Mouse (Mus musculus) adrenal gland, adult 2 months (tissue): ENCODE data around the gene A4galt. TPM values are rescaled to one million over a fixed set of nuclear protein-coding genes. Genes with fewer than 3 reads are reported as not detected.

Experiments
- DNase-seq: peaks from one replicate; pipeline ENCODE4 v3.0.0; 2021
- polyA plus RNA-seq: library from polyadenylated mRNA; depleted of rRNA; stranded (reverse); fragments of >200 nt; gene quantifications from 2 replicates; pipeline ENCODE4 v1.2.3, GENCODE M21; 2012
- total RNA-seq, 2 experiments: library from RNA; stranded (reverse); gene quantifications; 2 replicates each; pipeline ENCODE4 v1.2.3; 2021

Gene A4galt
- total and polyA plus RNA-seq, 3 experiments = 8.3 to 14.2 (median 8.8) TPM

DNA sequence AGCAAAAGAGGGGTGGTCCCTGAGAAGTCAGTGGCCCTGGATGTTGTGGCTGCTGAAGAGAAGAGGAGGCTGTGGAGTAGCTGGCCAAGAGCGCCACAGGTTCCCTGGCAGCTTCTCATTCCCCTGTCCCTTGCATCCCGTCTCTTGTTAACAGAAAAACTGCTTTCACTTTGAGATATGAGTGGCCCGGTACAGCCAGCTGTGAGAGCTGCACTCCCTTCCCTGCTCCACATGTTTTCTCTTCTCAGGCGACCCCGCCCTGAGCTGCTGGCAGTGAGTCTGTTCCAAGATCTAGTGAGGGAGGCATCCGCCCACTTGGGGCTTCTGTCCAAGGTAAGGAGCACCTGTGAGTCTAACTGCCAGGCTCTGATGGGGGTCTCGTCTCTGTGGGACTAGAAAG is 16.9 kb upstream of the A4galt start:
- peak; percentile 30 for DNase-seq

DNA sequence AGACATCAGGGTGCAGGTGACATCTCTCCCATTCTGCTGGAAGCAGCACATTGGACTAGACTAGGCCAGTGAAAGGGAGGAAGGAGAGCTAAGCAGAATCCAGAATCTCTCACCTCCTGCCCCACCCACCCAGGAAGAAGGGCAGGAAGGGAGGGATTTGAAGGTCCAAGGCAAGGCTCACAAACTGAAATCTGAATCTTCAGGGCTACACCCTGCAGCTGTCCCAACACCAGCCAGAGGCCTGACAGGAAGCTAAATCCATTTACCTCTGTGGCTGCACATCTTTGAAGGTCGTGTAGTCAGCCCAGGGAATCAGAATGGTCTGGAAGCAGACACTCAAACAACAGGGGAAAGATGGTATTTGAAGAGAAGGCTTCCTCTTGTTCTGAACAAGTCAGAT is 13.7 kb upstream of the A4galt start:
- no peak for DNase-seq

DNA sequence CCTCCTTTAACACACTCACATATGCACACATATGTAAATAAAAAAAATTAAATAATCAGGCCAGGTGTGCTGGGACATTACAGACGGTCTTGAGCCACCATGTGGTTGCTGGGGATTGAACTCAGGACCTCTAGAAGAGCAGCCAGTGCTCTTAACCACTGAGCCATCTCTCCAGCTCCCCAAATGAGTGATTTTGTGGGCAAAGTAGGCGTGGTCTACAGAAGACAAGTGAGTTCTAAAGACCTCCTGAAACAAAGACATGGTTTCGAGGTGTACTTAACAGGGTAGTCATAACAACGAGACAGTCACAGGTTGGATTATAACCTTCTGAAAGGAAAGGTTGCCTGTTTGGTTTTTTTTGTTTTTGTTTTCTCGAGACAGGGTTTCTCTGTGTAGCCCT is 11.8 kb upstream of the A4galt start:
- no peak for DNase-seq

DNA sequence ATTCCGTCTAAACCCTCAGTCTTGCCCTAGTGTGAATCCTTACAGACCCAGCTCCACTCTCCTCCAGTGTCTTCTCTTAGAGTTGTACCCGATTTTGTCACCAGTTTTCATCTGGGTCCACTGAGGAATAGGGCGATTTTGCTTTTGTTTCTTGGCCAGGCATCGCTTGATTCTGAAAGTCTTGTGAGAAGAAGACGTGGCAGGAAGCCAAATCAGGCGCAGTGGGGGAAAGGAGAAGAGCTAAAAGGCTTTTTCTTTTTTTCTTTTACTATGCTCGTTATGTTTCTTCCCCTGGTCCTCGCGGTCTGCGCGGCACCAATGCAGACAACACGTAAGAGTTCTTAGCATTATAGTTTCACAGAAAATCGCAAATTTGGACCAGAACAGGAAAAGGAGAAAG is 6.3 kb upstream of the A4galt start:
- DNase-seq = no peak

DNA sequence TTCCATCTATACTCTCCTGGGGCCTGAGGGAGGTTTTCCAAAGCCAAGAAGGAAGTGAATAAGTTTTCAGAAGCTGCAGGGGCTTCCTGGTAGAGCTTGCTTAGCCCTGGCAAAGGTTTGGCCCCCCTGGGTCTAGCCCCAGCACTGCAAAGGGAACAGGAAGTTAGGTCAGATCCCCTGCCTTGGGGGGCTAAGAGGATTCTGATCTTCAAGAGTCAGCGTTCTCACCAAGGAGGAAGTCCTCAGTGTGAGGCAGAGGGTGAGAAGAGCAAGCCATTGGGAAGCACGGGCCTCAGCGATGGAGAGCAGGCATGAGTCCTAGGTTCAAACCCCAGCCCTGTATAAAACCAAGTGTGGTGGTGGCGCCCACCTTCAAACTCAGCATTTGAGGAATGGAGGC is 4.9 kb upstream of the A4galt start:
- DNase-seq = no peak

DNA sequence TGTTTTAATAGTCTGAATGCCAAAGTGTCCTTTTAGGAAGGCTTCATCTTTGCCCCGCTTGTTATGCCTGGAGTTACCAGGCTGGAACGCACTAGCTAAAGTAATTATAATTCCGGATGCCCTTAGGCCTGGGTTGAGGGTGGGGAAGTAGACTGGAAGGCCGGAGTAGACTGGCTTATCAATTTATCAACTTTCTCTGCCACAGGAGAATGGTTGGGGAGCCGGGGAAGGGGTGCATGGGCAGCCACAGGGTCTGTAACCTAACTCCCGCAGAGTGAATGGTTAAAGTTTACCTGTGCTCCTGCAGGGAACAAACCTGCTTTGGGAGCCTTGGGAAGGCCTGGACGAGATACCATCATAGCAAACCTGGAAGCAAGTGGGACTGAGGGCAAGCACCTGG is 4.4 kb upstream of the A4galt start:
- DNase-seq = no peak

DNA sequence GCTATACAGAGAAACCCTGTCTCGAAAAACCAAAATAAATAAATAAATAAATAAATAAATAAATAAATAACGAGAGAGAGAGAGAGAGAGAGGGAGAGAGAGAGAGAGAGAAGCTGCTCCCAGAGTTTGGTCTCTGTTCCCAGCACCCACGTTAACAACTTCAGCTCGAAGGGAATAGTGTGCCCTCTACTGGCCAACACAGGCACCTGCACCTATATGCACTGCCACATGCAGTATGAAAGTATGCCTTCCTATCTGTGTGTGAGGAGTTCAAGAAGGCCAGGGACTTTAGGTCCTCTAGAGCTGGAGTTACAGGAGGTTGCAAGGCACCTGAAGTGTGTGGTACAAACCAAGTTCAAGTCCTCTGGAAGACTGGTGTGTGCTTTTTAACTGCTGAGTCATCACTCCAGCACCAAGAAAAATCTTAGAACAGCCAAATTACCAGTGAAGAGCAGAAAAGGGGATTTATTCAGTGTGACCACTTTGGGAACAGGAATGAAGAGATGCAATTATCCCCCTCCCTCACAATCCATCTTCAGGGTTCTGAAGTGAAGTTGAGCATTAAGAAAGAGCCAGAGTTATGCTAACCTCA is 3.7 kb upstream of the A4galt start:
- no peak for DNase-seq

DNA sequence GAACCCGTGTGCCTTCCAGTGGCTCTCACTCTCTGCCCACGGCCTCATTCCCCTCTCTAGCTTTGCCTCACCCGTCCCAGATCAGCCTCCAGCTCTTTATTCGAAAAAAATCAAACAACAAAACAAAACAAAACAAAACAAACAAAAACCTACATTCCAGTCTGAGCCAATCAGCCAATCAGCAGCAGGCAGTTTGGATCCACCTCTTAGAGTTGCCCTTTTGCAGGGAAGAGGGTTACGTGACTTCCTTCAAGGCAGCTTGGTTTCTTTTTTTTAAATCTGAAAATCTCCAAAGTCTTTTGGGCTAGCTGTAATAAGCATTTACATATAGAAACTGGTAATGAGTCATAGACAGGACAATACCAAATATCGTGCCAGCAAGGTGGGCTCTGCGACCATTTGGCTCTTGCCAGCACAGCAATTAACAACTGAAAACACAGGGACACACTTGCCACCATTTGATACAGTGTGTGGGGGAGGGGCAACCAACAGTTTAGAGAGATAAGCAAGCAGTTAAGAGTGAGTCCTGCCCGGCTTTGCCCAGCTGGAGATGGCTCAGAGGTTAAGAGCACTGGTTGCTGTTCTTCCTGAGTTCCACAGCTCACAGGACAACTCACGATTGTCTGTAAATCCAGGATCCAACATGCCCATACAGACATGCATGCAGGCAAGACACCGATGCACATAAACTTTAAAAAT is 2.9 kb upstream of the A4galt start:
- no peak for DNase-seq

DNA sequence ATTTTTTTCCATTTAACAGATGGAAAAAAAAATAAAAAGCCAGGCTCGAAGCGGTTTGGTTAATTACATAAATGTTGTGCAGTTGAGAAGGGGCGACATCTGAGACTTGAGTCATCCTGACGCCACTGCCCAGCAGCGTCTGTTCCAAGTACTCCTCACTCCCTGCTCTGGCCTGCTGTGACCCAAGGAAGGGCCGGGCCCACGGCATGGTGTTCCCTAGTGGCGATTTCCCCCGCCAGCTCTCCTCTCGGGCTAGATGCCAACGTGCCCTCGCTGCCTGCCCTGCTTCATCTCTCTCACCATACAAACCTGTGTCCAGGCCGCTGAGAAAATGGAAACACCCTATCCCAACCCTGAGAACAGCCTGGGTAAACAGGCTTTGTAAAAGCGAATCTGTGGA is 486 bp upstream of the A4galt start:
- peak; percentile 27 for DNase-seq

DNA sequence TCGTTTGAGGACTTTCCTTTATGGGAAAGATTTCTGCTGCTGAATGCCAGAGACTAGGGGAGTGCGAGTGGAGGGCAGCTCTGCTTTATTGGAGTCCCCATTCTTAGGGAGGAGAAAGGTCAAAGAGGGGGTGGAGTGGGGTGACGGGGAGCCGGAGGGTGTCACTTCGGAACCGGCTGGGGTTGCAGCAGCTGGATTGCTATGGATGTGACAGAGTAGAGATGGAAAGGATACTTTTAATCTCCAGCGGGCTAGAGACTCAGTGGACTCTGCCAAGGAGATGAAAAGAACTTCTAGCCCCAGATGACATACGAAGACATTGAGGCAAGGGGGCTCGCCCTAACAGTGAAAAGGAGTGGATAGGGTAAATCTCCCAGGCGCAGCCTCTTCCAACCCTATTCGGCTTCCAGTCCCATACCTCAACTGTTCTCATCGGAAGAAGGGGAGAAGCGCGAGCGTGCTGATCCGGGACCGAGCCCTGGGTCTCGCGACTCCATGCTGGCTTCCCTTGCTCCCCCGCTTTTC is 861 bp downstream of the A4galt start:
- DNase-seq = no peak

DNA sequence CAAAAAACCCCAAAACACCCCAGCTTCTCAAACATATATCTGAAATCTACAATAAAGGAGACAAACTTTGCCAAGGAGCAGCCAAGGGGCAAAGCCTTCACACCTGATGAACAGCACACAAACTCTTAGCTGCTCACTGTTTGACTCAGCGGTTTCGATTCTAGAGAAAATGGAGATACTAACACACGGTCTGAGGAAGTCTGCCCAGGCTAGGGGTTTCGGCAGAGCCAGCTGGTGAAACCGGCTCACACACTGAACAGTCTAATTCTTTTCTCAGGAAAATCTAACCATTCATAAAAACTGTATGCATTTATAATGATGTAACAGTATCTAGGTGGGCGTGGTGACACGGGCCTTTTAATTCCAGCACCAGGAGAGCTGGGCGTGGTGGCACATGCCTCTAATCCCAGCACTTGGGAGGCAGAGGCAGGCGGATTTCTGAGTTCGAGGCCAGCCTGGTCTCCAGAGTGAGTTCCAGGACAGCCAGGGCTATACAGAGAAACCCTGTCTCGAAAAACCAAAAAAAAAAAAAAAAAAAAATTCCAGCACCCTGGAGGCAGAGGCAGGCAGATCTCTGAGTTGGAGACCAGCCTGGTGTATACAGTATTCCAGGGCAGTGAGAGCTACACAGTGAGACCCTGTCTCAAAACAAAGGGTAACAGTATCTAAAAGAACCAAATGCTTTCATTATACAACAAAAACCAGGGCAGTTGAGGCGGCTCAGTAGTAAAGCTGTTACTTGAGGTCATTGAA is 1.9 kb downstream of the A4galt start:
- DNase-seq = no peak

DNA sequence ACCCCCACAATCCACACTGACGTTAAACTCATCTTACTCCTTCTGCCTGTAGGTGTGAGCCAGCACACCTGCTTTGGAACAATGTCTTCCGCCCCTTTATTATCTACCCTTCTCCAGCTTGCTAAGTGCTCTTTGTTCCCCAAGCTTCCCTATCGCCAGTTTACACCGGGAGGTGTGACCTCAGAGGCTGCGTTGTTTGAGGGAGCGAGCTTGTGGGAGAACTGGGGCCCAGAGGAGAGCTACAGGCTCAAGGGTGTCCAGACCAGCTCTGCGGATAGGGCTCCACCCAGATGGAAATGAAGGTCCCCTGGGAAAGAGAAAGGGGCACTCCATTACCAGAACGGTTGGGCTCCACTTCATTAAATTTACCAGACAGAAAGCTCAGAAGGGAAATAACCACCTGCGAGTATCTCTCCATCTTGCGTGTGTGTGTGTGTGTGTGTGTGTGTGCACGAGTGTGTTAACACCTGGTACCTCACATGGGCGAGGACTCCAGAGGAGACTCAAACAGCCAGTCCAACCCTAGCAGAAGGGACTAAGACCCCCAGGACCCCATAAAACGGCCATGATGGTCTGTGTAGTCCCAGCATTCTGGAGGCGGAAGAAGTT is 3.2 kb downstream of the A4galt start:
- DNase-seq = no peak

DNA sequence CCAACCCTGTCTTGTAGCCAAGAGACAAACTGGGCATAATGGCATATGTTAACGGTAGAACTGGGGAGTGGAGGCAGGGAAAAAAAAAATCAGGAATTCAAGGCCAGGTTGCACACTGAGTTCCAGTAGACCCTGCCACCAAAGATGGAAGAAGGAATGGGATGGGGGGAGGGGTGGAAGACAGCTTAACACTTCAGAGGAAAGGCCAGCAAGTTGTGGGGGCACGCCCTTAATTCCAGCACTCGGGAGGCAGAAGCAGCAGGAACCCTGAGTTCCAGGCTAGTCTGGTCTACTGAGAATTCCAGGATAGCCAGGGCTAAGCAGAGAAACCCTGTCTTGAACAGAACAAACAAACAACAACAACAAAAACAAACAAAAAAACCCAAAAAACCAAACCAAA is 7.2 kb downstream of the A4galt start:
- no peak for DNase-seq

DNA sequence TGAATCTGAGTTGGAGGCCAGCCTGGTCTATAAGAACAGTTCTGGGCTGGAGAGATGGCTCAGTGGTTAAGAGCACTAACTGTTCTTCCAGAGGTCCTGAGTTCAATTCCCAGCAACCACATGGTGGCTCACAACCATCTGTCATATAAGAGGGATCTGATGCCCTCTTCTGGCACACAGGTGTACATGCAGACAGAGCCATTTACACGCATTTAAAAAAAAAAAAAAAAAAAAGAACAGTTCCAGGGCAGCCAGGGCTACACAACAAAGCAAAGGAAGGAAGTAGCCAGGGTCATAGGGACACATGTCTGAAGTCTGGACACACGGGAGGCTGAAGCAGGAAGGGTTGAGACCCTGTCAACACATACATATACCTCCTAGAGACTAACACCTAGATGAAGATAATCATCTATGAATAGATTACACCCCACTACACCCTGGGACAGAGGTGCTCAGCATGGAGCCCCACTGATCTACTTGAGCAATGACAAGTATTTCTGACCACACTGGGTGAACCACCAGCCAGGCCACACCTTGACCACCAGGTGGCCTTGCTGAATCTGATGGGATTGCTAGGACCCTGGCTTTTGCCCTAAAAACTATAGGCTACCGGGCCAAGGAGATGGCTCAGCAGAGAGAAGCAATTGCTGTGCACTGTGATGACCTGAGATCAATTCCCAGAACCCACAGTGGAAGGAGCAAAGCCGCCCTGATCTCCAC is 9.5 kb downstream of the A4galt start:
- no peak for DNase-seq

DNA sequence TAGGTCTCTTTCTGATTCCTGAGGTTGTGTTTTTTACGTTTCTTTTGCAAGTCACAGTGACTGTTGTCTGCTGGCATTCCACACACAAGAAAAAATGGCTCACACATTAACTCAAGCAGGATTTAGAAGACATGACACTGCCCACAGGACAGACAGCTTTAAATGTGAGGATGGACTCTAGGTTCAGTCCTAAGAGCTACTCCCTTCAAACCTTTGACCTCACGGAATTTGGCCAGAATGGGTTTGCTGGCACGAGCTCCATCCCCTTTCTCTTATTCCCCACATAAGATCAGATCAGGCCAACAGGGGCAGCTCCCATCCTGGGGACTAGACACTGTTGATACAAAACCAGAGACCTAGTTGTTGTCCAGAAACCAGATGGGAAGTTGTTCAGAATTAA is 10.1 kb downstream of the A4galt start:
- DNase-seq = no peak

DNA sequence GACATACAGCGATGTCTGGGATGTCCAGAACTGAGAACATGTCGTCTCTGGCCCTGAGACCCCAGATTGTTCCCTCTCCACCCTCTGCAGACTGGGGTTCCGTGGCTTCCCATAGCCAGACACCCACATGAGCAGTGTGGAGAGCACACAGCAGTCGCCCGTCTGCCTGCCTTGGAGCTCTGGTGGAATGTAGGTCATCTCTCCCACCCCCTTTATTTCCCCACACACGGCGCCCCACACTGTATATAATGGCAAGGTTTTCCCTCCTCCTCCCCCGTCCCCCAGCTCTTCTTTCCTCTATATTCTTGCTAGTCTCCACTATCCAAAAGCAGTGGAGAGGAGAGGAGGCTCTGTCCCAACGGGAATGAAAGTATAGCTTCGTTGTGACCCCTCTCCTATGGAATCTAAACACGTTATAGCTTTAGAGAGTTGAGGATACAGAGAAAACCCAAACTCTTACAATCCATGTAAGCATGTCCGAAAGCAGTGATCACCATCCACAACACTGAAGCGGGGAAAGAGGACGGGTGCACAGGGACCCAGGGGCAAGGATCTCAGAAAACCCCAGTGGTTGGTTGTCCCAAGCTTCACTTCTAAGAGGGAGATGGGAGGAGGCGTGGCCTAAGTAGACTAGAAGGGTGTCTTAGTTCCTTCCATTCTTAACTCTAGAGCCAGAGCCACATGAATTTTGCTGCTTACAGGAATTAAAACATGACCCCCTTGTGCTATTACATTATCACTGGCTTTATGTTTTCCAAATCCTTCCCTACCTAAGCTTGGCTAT is 13.9 kb downstream of the A4galt start:
- DNase-seq = no peak

DNA sequence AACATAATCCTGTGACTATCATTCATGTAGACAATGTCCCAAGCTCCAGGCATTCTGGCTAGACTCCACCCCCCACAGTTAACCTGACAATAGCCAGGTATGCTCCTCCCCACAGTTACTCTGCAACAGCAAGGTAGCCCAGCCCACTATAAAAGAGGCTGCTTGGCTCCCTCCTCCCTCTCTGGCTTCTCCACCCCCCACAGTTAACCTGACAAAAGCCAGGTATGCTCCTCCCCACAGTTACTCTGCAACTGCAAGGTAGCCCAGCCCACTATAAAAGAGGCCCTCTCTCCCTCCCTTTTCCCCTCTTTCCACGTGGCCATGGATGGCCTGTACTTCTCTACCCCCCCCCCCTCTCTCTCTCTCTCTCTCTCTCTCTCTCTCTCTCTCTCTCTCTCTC is 14.8 kb downstream of the A4galt start:
- DNase-seq = no peak

DNA sequence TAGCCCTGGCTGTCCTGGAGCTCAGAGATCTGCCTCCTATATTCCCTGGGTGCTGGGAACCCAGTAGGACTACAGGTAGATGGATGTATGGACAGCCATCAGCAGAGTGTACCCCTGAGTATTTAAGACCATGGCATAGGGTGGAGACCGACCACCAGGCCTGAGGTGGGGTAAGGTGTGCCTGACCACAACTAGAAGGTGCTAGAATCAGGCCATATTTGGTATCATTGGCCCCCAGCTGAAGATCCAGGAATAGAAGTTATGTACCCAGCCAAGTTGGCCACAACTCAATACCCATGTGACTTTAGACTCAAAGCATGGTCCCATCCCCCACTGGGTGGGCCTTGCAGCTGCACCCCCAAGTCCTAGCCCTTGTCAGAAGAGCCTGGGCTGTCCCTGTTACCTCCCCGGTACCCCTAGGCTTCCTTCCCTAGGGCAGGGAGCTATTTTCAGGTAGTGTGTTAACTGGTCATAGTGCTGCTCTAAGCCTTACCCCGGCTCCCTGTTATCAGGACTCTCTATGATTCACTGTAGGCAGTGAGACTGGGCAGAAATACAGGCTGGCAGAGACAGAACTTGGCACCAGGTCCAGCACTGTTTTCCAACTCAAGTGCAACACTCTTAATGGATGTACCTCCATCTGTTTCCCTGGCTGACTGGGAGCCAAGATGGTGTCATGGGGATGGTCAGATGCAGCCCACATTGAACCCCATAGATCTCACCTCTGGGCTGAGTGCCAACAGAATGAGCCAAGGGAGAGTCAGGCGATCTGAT is 18.2 kb downstream of the A4galt start:
- DNase-seq = peak; percentile 71

DNA sequence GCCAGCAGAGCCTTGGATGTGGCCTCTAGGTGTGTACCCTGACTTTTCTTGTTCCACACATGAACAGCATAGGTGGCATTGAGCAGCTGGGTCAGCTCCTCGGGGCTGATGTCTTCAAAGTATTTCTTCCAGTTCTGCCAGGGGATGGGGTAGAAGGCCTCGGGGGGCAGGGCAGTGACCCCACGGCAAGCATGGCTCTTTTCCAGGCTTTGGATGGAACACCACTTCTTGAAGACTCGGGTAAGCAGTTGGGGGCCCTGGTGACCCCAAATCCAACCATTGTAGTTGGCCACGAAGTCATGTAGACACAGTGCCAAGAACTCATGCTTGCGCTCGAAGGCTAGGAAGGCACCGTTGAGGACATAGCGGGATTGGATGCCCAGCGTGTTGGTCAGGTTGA is 24.0 kb downstream of the A4galt start:
- no peak for DNase-seq

DNA sequence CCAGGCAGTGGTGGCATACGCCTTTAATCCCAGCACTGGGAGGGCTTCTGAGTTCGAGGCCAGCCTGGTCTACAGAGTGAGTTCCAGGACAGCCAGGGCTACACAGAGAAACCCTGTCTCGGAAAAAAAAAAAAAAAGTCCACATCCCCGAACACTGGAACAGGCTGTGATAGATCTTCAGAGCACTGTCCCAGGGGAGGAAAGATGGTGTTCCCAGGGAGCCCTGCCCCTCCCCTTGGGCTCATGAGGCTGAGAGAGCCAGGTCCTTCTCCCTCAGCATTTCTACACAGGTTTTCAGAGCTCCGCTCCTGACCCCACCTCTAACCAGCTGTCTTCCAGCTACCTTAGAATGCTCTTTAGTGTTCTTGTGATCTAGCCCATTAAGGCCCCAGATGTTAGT is 24.7 kb downstream of the A4galt start:
- DNase-seq = no peak
